Mouse (Mus musculus): ENCODE results near the gene Gm20388.

DNA sequence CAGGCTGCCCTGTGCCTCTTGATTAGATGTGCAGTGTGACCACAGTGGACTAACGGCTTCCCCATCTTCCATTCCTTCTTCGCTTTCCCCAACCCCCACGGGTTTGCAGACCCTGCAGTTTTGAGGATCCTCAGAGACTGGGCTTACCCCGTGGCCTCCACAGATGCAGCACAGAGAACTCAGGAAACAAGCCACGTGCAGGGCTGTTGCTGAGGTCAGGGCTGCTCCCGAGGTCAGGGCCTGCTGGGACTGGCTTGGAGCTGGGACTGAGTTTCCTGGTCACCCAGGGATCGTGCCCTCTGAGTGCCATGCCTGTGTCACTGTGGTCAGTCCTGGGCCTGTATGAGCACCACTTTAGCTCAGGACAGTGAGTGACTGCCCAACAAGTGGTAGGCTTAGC, 2554.3 kb downstream of the Gm20388 start:
- no peak for TF ChIP-seq EP300 (IDR thresholded peaks at IDR 0.05; ENCODE audit: insufficient read depth, low read depth, low read length)
- no peak for TF ChIP-seq CTCF (IDR thresholded peaks at IDR 0.05; ENCODE audit: low read depth, low read length)
- TF ChIP-seq POLR2A (IDR thresholded peaks at IDR 0.05; ENCODE audit: insufficient read depth, low read length), result no peak

Data from ES-Bruce4 (cell line).